Mouse (Mus musculus): ENCODE data around the gene Cdpf1. TPM values are rescaled to one million over a fixed set of nuclear protein-coding genes. Genes with fewer than 3 reads are reported as not detected.
A peak's percentile ranks its signal among the peaks of the same experiment; 100 is the strongest.

Gene Cdpf1
- polyA plus RNA-seq, 1 experiment, result not detected

DNA sequence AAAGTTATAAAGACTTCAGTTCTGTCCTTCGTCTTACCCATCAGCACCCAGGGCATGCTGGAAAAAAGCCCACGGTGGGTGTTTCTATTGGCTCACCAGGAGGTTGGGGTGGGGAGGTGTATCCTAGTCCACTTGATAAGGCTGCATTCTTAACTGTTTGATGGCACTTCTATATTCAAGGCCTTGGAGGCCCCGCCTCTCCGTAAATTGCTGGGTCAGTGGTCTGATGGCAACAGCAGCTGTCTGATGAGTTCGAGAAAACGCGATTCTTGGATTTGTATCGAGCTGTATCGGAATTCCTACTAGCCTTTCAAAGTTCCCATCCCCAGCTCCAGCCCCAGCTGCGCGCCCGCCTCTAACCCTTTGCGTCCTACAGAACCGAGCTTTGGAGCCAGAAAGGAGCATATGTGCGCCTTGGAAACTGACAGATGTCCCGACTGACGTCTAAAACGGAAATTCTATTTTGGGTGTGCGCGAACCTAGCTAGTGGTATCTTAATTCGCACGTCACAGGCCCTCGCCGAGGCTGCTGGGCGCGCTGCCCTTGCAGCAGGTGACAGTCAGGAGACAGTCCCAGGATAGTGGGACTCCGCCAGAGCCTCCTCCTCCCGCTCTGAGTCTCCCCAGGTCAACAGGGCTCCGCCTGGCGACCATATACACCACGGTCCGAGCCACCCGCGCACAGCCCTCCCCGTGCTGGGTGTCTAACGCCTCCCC, 533 bp downstream of the Cdpf1 start:
- TF ChIP-seq CTCF (IDR thresholded peaks at IDR 0.05; ENCODE audit: insufficient read depth, low read depth, low read length) (no peak), POLR2A (IDR thresholded peaks at IDR 0.05; ENCODE audit: insufficient read depth, low read depth, low read length) (no peak)
- 1% methylated on average over 36 of the region's 36 CpGs for WGBS
- Histone ChIP-seq H3K27ac (ENCODE audit: insufficient read depth, low read depth, low read length) (peak overlapping the region; percentile 74), H3K4me3 (ENCODE audit: insufficient read depth, low read depth, low read length) (peak overlapping the region; percentile 73), H3K4me1 (ENCODE audit: control insufficient read depth, insufficient read depth, low read length) (0 out of 2 replicates have a peak, but pooled peaks cover 3% of the 10 kb centered on the region)

DNA sequence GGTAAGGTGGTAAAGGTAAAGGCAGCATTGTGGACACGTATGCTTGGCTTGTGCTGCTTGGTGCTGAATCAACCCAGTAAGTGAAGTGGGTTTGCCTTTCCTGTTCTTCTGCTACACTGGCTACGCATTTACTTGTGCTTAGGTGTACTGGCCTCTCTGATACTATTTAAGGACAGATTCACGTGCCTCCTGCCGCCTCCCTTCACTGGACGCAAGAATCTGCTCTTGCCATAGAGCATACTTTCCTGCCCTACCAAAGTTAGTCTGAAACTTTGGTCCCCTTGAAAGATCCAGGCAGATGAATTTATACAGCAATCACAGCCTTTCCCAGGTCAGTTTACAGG, 1.1 kb downstream of the Cdpf1 start:
- peak overlapping the region; percentile 73 for H3K4me3 ChIP-seq (ENCODE audit: insufficient read depth, low read depth, low read length)
- H3K27ac ChIP-seq (ENCODE audit: insufficient read depth, low read depth, low read length), result no peak overlapping the region
- H3K4me1 ChIP-seq (ENCODE audit: control insufficient read depth, insufficient read depth, low read length), result 0 out of 2 replicates have a peak, but pooled peaks cover 3% of the 10 kb centered on the region
- WGBS, result 70% methylated on average over 5 of the region's 5 CpGs
- no peak for TF ChIP-seq POLR2A (IDR thresholded peaks at IDR 0.05; ENCODE audit: insufficient read depth, low read depth, low read length)
- TF ChIP-seq CTCF (IDR thresholded peaks at IDR 0.05; ENCODE audit: insufficient read depth, low read depth, low read length), result no peak

DNA sequence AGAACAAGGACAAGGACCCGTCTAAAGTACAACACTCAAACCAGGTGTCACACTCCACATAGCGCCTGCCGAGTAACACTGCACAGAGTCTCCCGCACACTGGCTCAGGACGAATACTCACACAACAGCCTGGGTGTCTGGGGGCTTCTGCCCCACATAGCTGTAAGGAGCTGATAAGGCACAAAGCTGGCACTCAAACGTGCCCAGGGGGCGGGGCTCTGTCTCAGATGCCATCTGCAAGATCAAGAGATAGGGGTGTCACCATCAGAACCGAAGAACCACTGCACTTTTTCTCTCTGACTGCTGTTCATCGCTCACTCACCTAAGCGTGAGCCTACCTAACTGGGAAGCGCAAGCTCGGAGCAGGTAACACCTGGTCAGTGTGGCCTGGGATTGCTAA, 2.4 kb downstream of the Cdpf1 start:
- H3K4me1 ChIP-seq (ENCODE audit: control insufficient read depth, insufficient read depth, low read length), result 0 out of 2 replicates have a peak, but pooled peaks cover 3% of the 10 kb centered on the region
- H3K4me3 ChIP-seq (ENCODE audit: insufficient read depth, low read depth, low read length), result no peak overlapping the region
- no peak for TF ChIP-seq CTCF (IDR thresholded peaks at IDR 0.05; ENCODE audit: insufficient read depth, low read depth, low read length)
- no peak for TF ChIP-seq POLR2A (IDR thresholded peaks at IDR 0.05; ENCODE audit: insufficient read depth, low read depth, low read length)
- WGBS, result 88% methylated on average over 12 of the region's 12 CpGs
- H3K27ac ChIP-seq (ENCODE audit: insufficient read depth, low read depth, low read length), result no peak overlapping the region

DNA sequence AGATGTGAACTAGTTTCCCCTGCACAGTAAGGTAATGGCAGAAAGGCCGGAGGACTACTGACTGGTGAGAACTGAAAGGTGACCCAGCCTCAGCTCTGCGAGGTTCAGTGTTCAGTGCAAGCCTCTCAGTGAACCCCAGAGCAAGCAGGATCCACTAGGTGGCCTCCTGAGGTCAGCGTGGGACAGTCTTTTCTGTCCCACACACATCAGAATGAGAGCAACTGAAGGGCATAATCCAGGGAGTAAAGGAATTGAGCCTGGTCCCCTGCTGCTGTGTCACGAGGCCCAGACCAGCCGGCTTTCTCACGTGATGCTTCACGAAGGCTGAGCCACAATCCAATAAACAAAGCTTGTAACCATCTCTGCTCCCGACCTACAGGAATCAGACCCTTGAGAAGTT, 3.1 kb downstream of the Cdpf1 start:
- no peak for TF ChIP-seq CTCF (IDR thresholded peaks at IDR 0.05; ENCODE audit: insufficient read depth, low read depth, low read length)
- TF ChIP-seq POLR2A (IDR thresholded peaks at IDR 0.05; ENCODE audit: insufficient read depth, low read depth, low read length), result no peak
- 52% methylated on average over 8 of the region's 8 CpGs for WGBS
- Histone ChIP-seq H3K27ac (ENCODE audit: insufficient read depth, low read depth, low read length) (no peak overlapping the region), H3K4me3 (ENCODE audit: insufficient read depth, low read depth, low read length) (no peak overlapping the region), H3K4me1 (ENCODE audit: control insufficient read depth, insufficient read depth, low read length) (0 out of 2 replicates have a peak, but pooled peaks cover 3% of the 10 kb centered on the region)

DNA sequence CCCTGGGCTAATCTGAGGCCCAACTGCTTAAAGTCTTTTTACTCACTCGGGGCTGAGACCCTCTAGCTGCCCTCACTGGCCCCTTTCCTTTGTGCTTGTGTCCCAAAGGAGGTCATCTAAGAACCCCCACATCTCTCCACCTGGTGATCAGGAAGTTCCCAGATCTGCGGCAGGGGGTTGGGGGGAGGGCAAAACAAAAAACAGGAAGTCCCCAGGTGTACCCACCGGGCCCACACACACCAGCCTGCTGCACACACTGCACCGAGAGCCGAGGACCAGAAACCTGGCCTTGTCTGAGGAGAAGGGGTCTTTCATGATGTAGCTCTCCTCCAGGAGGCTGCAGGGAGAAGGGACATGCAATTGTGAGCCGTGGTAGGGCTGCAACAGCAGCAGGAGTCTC, 3.5 kb downstream of the Cdpf1 start:
- Histone ChIP-seq H3K27ac (ENCODE audit: insufficient read depth, low read depth, low read length) (no peak overlapping the region), H3K4me1 (ENCODE audit: control insufficient read depth, insufficient read depth, low read length) (0 out of 2 replicates have a peak, but pooled peaks cover 3% of the 10 kb centered on the region), H3K4me3 (ENCODE audit: insufficient read depth, low read depth, low read length) (no peak overlapping the region)
- TF ChIP-seq POLR2A (IDR thresholded peaks at IDR 0.05; ENCODE audit: insufficient read depth, low read depth, low read length) (no peak), CTCF (IDR thresholded peaks at IDR 0.05; ENCODE audit: insufficient read depth, low read depth, low read length) (no peak)
- 83% methylated on average over 6 of the region's 6 CpGs for WGBS

DNA sequence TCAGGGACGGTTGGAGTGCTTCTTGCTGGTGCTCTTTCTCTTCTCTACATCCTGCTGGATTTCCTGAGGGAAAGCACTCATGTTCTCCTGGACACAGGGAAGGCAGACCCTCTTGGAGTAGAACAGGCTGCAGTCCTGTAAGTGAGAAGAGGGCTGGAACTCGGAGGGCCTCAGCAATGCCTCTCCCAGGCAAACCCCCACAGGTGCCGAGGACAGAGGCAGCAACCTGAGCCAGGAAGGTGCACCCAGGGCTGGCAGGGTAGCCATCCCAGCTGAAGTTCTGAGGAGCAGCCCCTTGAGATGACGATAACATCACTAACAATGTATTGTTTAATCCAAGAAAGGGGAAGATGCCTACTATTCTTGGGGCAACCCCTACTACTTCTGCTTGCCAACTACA, 4.1 kb downstream of the Cdpf1 start:
- WGBS, result 92% methylated on average over 4 of the region's 4 CpGs
- no peak for TF ChIP-seq CTCF (IDR thresholded peaks at IDR 0.05; ENCODE audit: insufficient read depth, low read depth, low read length)
- TF ChIP-seq POLR2A (IDR thresholded peaks at IDR 0.05; ENCODE audit: insufficient read depth, low read depth, low read length), result no peak
- no peak overlapping the region for H3K27ac ChIP-seq (ENCODE audit: insufficient read depth, low read depth, low read length)
- 0 out of 2 replicates have a peak, but pooled peaks cover 3% of the 10 kb centered on the region for H3K4me1 ChIP-seq (ENCODE audit: control insufficient read depth, insufficient read depth, low read length)
- H3K4me3 ChIP-seq (ENCODE audit: insufficient read depth, low read depth, low read length), result no peak overlapping the region

DNA sequence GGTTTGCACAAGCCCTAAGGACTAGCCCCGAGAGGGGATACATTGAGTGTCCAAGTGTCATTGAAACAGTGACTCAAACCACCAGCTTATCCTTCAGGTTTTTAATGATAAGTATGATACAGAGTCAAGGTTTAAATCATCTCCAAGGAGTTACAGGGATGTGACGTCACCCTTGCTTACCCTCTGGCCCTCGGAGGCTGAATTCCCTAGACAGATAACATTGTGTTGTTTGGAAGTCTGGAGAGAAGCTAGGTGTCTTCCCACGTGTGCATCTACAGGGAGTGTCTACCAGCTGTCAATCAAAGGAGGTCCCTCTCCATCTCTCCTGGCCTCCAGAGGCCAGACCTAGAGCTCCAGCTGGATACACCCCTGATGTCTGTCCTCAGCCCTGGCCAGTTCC, 4.6 kb downstream of the Cdpf1 start:
- TF ChIP-seq CTCF (IDR thresholded peaks at IDR 0.05; ENCODE audit: insufficient read depth, low read depth, low read length) (no peak), POLR2A (IDR thresholded peaks at IDR 0.05; ENCODE audit: insufficient read depth, low read depth, low read length) (no peak)
- no peak overlapping the region for H3K4me3 ChIP-seq (ENCODE audit: insufficient read depth, low read depth, low read length)
- 88% methylated on average over 4 of the region's 4 CpGs for WGBS
- 0 out of 2 replicates have a peak, but pooled peaks cover 3% of the 10 kb centered on the region for H3K4me1 ChIP-seq (ENCODE audit: control insufficient read depth, insufficient read depth, low read length)
- H3K27ac ChIP-seq (ENCODE audit: insufficient read depth, low read depth, low read length), result no peak overlapping the region

DNA sequence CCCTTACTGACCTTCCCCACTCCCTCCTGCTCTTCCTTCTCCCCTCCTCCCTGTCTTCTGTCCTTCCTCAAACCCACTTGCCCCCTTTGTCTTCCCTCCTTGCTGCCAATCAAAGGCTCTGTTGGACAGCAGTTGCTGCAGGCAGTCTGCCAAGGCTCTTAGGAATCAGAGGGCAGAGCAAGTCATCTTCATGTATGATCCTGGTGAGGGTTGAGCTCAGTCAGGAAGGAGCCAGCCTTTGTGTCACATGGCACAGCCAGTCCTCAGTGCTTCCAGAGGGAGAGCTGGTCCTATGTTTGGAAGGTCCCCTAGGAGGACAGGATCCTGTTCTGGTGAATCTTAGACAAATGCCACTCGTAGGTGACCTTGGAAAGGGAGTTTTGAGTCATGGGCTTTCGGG, 8.6 kb downstream of the Cdpf1 start:
- Histone ChIP-seq H3K4me1 (ENCODE audit: control insufficient read depth, insufficient read depth, low read length) (no peaks in the 10 kb centered on the region), H3K4me3 (ENCODE audit: insufficient read depth, low read depth, low read length) (no peak overlapping the region), H3K27ac (ENCODE audit: insufficient read depth, low read depth, low read length) (no peak overlapping the region)
- TF ChIP-seq CTCF (IDR thresholded peaks at IDR 0.05; ENCODE audit: insufficient read depth, low read depth, low read length) (no peak), POLR2A (IDR thresholded peaks at IDR 0.05; ENCODE audit: insufficient read depth, low read depth, low read length) (no peak)
- 83% methylated on average over 2 of the region's 2 CpGs for WGBS

DNA sequence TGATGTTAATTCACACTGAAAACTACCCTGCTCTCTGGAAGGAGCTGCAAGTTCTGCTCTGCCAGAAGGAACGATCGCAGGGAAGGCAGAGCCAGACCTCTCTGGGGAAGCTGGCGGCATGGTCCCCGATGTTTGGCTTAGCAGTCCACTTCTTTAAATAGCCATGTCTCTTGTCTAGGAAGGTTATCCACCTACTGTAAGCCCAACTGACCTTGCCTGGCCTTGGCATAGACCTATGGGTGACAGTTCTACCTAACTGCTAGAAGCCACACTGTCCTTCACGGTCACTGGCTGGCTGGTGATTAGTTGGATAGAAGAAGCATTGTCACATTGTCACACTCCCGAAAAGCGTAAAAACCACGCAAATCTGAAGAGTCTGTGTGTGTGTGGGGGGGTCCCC, 12.8 kb downstream of the Cdpf1 start:
- 94% methylated on average over 8 of the region's 8 CpGs for WGBS
- no peaks in the 10 kb centered on the region for H3K4me1 ChIP-seq (ENCODE audit: control insufficient read depth, insufficient read depth, low read length)
- no peak overlapping the region for H3K27ac ChIP-seq (ENCODE audit: insufficient read depth, low read depth, low read length)
- no peak overlapping the region for H3K4me3 ChIP-seq (ENCODE audit: insufficient read depth, low read depth, low read length)
- TF ChIP-seq CTCF (IDR thresholded peaks at IDR 0.05; ENCODE audit: insufficient read depth, low read depth, low read length) (no peak), POLR2A (IDR thresholded peaks at IDR 0.05; ENCODE audit: insufficient read depth, low read depth, low read length) (no peak)
